Mouse (Mus musculus): ENCODE measurements around the gene Scin. TPM values are rescaled to one million over a fixed set of nuclear protein-coding genes. Genes with fewer than 3 reads are reported as not detected.

Scin gene
- total and polyA plus RNA-seq, 3 experiments = 0.30 TPM; not detected in 2

DNA sequence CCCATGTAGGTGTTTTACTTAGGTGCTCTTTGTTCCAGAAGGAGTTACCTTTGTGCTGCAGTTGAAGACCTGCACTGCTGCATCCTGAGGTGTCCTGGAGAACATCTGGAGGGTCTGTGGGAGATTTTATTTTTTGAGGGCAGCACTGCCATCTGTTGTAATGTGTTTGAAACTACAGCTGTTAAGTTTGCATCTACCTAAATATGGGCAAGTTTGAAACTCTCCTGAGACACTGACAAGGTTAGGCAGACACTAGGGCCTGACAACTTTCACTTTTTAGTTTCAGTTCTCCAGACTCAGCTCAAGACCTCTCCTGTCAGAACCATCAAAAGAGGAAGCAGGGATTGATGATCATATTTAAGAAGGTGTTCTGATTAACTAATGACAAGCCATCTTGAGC is 94.0 kb downstream of the Scin start:
- no peak overlapping the region for H3K4me3 ChIP-seq (ENCODE audit: low read depth, low read length)
- H3K9me3 ChIP-seq (replicated peaks) = no peaks in the 10 kb centered on the region
- H3K4me1 ChIP-seq (ENCODE audit: insufficient read depth, low read depth, low read length) = peaks cover 25% of the 10 kb centered on the region
- ATAC-seq (ENCODE audit: extremely low read depth, insufficient number of reproducible peaks, low FRiP score, poor library complexity, severe bottlenecking) (no peak), DNase-seq (ENCODE audit: low spot score) (peak; percentile 22)
- peaks cover 17% of the 10 kb centered on the region; the same call in 1 of the 2 replicates for H3K27me3 ChIP-seq (ENCODE audit: insufficient read depth, low read length)
- H3K36me3 ChIP-seq (replicated peaks) = peaks cover 4% of the 10 kb centered on the region
- TF ChIP-seq TAL1 (conservative IDR thresholded peaks at IDR 0.05; ENCODE audit: low read depth, low read length) (no peak), POLR2AphosphoS5 (IDR thresholded peaks at IDR 0.05; ENCODE audit: insufficient replicate concordance, low read depth, low read length) (no peak), GATA1 (IDR thresholded peaks at IDR 0.05; ENCODE audit: borderline replicate concordance, low read length) (no peak), CTCF (IDR thresholded peaks at IDR 0.05; ENCODE audit: low read depth, low read length) (no peak), GATA2 (IDR thresholded peaks at IDR 0.05; ENCODE audit: borderline replicate concordance, low read depth, low read length) (no peak)

DNA sequence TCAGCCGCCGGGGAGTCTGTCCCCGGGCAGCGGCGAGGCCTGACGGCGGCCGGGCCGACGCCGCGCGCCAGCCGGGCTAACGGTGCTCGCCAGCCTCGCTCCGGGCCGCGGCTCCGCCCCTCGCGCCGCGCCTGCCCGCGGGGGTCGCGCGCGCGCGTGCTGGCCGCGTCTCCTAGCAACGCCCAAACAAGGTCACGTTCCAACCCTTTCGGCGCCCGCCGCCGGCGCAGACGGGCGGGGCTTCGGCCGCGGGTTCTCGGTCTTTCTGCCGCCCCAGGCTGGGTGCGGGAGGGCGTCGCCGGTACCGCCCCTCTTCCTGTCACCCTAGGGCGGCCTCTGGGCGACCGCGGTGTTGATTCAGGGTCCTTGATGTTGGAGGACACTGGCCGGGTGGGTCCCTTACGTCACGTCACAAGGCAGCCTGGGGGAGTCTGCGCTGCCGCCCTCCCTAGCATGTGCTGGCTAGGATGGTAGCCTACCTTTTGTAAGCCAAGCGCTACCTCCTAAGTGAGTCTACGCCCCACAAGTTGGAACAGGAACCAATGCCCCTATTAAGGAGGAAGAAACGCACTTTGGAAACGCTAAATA is 96.1 kb downstream of the Scin start, which contains the start of gene Arl4a:
TSS of gene Arl4a (minus strand) at position 150 of the 588 bp plus-strand sequence.
- peaks cover 34% of the 10 kb centered on the region for H3K4me1 ChIP-seq (ENCODE audit: insufficient read depth, low read depth, low read length)
- 0 out of 2 replicates have a peak, but pooled peaks cover 2% of the 10 kb centered on the region for H3K27me3 ChIP-seq (ENCODE audit: insufficient read depth, low read length)
- TF ChIP-seq TAL1 (conservative IDR thresholded peaks at IDR 0.05; ENCODE audit: low read depth, low read length) (no peak), CTCF (IDR thresholded peaks at IDR 0.05; ENCODE audit: low read depth, low read length) (no peak), POLR2AphosphoS5 (IDR thresholded peaks at IDR 0.05; ENCODE audit: insufficient replicate concordance, low read depth, low read length) (no peak), GATA2 (IDR thresholded peaks at IDR 0.05; ENCODE audit: borderline replicate concordance, low read depth, low read length) (no peak)
- peaks cover 6% of the 10 kb centered on the region for H3K36me3 ChIP-seq (replicated peaks)
- H3K4me3 ChIP-seq (ENCODE audit: low read depth, low read length) = peak within 1 kb of the TSS; percentile 96
- ATAC-seq (ENCODE audit: extremely low read depth, insufficient number of reproducible peaks, low FRiP score, poor library complexity, severe bottlenecking) = peak; percentile 46
- H3K9me3 ChIP-seq (replicated peaks) = no peaks in the 10 kb centered on the region
- DNase-seq (ENCODE audit: low spot score) = peak; percentile 83

GRCm38 (mm10) chr12:40037226-40037813 is 96.7 kb downstream of the Scin start:
- TF ChIP-seq GATA1 (IDR thresholded peaks at IDR 0.05; ENCODE audit: borderline replicate concordance, low read length) = no peak
- TF ChIP-seq GATA2 (IDR thresholded peaks at IDR 0.05; ENCODE audit: borderline replicate concordance, low read depth, low read length) = no peak
- TF ChIP-seq TAL1 (conservative IDR thresholded peaks at IDR 0.05; ENCODE audit: low read depth, low read length) = no peak
- ATAC-seq (ENCODE audit: extremely low read depth, insufficient number of reproducible peaks, low FRiP score, poor library complexity, severe bottlenecking) (peak; percentile 85), DNase-seq (ENCODE audit: low spot score) (peak; percentile 100)
- H3K9me3 ChIP-seq (replicated peaks) = no peaks in the 10 kb centered on the region
- 0 out of 2 replicates have a peak, but pooled peaks cover 2% of the 10 kb centered on the region for H3K27me3 ChIP-seq (ENCODE audit: insufficient read depth, low read length)
- H3K4me1 ChIP-seq (ENCODE audit: insufficient read depth, low read depth, low read length) = peaks cover 34% of the 10 kb centered on the region
- H3K36me3 ChIP-seq (replicated peaks) = peaks cover 6% of the 10 kb centered on the region
- H3K4me3 ChIP-seq (ENCODE audit: low read depth, low read length) = peak overlapping the region; percentile 96

- Histone ChIP-seq H3K4me1 (ENCODE audit: insufficient read depth, low read depth, low read length) (peaks cover 34% of the 10 kb centered on the region), H3K27me3 (ENCODE audit: insufficient read depth, low read length) (no peaks in the 10 kb centered on the region), H3K4me3 (ENCODE audit: low read depth, low read length) (peak overlapping the region; percentile 96), H3K36me3 (replicated peaks) (peaks cover 6% of the 10 kb centered on the region), H3K9me3 (replicated peaks) (no peaks in the 10 kb centered on the region)
- TF ChIP-seq POLR2AphosphoS5 (IDR thresholded peaks at IDR 0.05; ENCODE audit: insufficient replicate concordance, low read depth, low read length) (no peak), GATA2 (IDR thresholded peaks at IDR 0.05; ENCODE audit: borderline replicate concordance, low read depth, low read length) (no peak), TAL1 (conservative IDR thresholded peaks at IDR 0.05; ENCODE audit: low read depth, low read length) (no peak), GATA1 (IDR thresholded peaks at IDR 0.05; ENCODE audit: borderline replicate concordance, low read length) (no peak), CTCF (IDR thresholded peaks at IDR 0.05; ENCODE audit: low read depth, low read length) (no peak)
- ATAC-seq (ENCODE audit: extremely low read depth, insufficient number of reproducible peaks, low FRiP score, poor library complexity, severe bottlenecking) (0 out of 2 replicates have a peak, but pooled peaks have one; percentile 2), DNase-seq (ENCODE audit: low spot score) (peak; percentile 12)
These were observed 97.4 kb downstream of the Scin start for GRCm38 (mm10) chr12:40036666-40037065.

DNA sequence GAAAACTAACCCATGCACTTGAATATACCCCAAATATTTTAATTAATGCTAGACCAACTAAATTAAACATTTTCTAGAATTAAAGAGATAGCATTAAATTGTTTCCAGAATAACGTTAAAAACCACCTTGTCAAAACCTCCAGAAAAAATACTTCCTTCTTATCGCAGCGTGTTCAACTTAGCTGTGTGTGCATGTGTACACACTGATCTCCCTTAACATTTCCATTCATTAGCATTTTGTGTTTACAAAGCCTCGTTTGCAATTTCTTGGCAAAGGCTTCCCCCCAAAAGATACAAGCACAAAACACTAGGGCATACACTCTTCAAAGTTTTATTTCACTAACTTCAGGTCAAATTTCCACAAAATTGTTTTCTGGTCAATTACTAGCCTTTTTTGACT is 98.5 kb downstream of the Scin start:
- peaks cover 6% of the 10 kb centered on the region for H3K36me3 ChIP-seq (replicated peaks)
- no peak for DNase-seq (ENCODE audit: low spot score)
- H3K9me3 ChIP-seq (replicated peaks) = no peaks in the 10 kb centered on the region
- no peaks in the 10 kb centered on the region for H3K27me3 ChIP-seq (ENCODE audit: insufficient read depth, low read length)
- TF ChIP-seq POLR2AphosphoS5 (IDR thresholded peaks at IDR 0.05; ENCODE audit: insufficient replicate concordance, low read depth, low read length) = no peak
- no peak for TF ChIP-seq GATA1 (IDR thresholded peaks at IDR 0.05; ENCODE audit: borderline replicate concordance, low read length)
- no peak for TF ChIP-seq GATA2 (IDR thresholded peaks at IDR 0.05; ENCODE audit: borderline replicate concordance, low read depth, low read length)
- TF ChIP-seq TAL1 (conservative IDR thresholded peaks at IDR 0.05; ENCODE audit: low read depth, low read length) = no peak
- TF ChIP-seq CTCF (IDR thresholded peaks at IDR 0.05; ENCODE audit: low read depth, low read length) = no peak
- ATAC-seq (ENCODE audit: extremely low read depth, insufficient number of reproducible peaks, low FRiP score, poor library complexity, severe bottlenecking) = no peak
- H3K4me3 ChIP-seq (ENCODE audit: low read depth, low read length) = peak overlapping the region; percentile 96
- peaks cover 34% of the 10 kb centered on the region for H3K4me1 ChIP-seq (ENCODE audit: insufficient read depth, low read depth, low read length)

DNA sequence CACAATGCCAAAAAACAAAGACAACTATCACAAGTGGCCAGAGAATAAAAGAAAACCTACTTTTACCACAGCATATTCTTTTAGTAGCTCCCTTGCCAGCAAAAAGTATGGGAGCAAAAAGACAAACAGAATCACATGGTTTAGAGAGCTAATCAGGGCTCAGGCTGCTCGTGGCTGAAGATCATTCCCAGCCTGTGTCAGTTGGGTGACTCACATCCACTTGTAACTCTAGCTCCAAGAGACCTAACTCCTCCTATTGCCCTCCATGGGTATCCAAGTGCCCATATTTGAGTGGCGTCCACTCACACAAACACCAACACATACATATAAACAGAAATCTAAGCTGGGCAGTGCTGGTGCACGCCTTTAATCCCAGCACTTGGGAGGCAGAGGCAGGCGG is 104.8 kb downstream of the Scin start:
- DNase-seq (ENCODE audit: low spot score) (no peak), ATAC-seq (ENCODE audit: extremely low read depth, insufficient number of reproducible peaks, low FRiP score, poor library complexity, severe bottlenecking) (no peak)
- Histone ChIP-seq H3K27me3 (ENCODE audit: insufficient read depth, low read length) (no peaks in the 10 kb centered on the region), H3K9me3 (replicated peaks) (no peaks in the 10 kb centered on the region), H3K36me3 (replicated peaks) (peaks cover 3% of the 10 kb centered on the region), H3K4me3 (ENCODE audit: low read depth, low read length) (no peak overlapping the region), H3K4me1 (ENCODE audit: insufficient read depth, low read depth, low read length) (peaks cover 30% of the 10 kb centered on the region)
- no peak for TF ChIP-seq CTCF (IDR thresholded peaks at IDR 0.05; ENCODE audit: low read depth, low read length)
- no peak for TF ChIP-seq POLR2AphosphoS5 (IDR thresholded peaks at IDR 0.05; ENCODE audit: insufficient replicate concordance, low read depth, low read length)
- no peak for TF ChIP-seq TAL1 (conservative IDR thresholded peaks at IDR 0.05; ENCODE audit: low read depth, low read length)
- no peak for TF ChIP-seq GATA1 (IDR thresholded peaks at IDR 0.05; ENCODE audit: borderline replicate concordance, low read length)
- no peak for TF ChIP-seq GATA2 (IDR thresholded peaks at IDR 0.05; ENCODE audit: borderline replicate concordance, low read depth, low read length)
